Mouse (Mus musculus): ENCODE results near the gene Rnf220.
"Not testable (repeated sequence)": the region's sequence is repeated elsewhere in the genome, so short reads cannot be mapped to it uniquely, and the experiment has no call there.

The Rnf220 gene

GRCm38 (mm10) chr4:117267831-117268437, 228.9 kb downstream of the Rnf220 start:
- no peak for DNase-seq (ENCODE audit: low spot score)

DNA sequence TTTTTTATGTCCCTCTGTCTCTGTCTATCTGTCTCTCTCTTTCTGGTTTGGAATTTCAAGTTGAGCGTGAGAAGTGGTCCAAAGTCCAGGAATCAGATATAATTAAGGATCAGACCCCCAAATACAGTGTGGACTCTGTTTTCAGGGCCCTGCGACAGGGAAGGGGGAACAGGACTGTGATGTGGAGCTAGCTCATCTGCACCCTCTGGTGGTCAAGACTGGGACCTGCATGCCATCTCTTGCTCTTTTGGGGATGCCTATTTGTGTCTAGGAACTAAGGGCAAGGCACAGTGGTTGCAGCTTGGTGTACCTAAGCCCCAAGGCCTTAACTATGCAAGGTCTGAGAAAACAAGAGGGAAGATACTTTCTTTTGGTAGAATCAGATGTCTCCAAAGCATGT, 229.6 kb downstream of the Rnf220 start:
- DNase-seq (ENCODE audit: low spot score) = peak; percentile 74

DNA sequence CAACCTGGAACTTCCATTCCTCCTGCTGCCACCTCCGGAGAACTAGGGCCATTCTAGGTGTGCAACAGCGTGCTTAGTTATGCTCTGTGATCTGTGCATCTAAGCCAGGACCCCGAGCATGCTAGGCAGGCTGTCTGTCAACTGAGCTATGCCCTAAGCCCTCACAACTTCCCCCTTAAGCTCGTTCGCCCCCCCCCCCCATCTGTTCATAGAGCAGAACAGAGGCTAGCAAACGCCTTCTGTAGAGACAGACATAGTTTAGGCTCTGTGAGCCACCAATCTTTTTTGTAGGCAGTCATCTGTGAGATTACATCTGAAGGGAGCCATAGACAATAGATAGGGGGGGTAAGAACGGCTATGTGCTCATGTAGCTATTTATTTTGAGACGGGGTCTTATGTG, 233.9 kb downstream of the Rnf220 start:
- DNase-seq (ENCODE audit: low spot score) = no peak

GRCm38 (mm10) chr4:117262101-117262913, 234.5 kb downstream of the Rnf220 start:
- no peak for DNase-seq (ENCODE audit: low spot score)

- DNase-seq (ENCODE audit: low spot score) = no peak
Measured at GRCm38 (mm10) chr4:117261222-117261621, 235.6 kb downstream of the Rnf220 start.

- DNase-seq (ENCODE audit: low spot score) = not testable (repeated sequence)
Measured at GRCm38 (mm10) chr4:117259909-117260308, 236.9 kb downstream of the Rnf220 start.

DNA sequence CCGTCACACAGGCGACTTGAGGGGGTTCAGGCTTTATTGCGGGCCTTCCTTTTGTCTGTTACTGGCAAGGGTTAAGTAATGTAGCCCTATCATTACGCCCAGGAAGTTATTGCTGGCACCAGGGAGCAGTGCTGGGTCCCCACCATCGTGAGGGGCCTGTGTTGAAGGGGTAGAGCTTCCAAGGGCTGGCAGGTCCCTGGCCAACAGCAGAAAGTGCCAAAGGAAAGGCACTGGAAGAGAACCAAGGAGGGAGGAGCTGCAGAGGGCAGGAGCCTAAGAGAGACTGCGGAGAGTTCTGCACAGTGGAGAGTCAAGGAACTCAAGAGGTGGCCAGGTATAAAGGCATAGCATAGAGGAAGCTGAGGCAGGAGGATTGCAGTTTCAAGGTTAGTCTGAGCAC, 242.2 kb downstream of the Rnf220 start:
- no peak for DNase-seq (ENCODE audit: low spot score)

DNA sequence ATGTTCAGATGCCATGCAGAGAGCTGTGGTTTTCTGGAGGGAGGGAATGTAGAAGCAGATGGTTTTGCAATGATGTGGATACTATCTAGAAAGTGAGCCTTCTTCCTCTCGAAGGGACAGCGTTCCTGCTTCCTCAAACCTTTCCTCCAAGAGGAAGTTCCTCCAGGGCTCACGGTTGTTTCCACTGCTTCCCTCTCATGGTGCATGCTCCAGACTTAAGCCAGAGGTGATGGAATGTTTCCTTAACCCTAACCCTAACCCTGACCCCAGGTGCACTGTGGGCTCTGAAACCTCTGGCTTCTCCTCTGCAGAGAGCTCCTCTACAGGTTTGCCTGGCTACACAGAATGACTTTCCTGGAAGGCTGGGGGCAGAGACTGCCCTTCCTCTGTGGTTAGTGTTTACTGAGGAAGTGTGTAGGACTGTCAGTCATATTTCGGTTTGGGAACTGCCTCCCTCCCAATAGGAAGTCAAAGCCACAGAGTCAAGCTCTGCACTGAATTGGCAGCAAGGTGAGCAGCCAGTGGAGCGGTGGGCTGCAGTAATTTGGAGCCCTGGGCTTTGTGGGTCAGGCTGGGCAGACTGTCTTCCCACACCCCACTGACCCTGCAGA, 242.7 kb downstream of the Rnf220 start:
- no peak for DNase-seq (ENCODE audit: low spot score)

- no peak for DNase-seq (ENCODE audit: low spot score)
Measured at GRCm38 (mm10) chr4:117253218-117254016, 243.4 kb downstream of the Rnf220 start.

DNA sequence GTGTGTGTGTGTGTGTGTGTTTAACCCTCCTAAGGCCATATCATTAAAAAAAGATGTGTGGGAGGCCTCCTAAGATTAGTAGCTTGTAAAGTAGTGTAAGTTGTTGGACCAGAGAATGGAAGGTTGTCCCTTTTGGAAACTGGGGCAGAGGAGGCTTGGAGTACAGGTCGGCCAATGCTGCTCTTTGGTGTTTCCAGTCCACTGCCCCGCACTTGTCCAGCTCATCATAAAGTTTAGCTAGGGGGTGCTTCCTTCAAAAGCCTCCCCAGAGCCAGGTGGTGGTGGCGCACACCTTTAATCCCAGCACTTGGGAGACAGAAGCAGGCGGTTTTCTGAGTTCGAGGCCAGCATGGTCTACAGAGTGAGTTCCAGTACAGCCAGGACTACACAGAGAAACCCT, 244.1 kb downstream of the Rnf220 start:
- DNase-seq (ENCODE audit: low spot score) = no peak

DNA sequence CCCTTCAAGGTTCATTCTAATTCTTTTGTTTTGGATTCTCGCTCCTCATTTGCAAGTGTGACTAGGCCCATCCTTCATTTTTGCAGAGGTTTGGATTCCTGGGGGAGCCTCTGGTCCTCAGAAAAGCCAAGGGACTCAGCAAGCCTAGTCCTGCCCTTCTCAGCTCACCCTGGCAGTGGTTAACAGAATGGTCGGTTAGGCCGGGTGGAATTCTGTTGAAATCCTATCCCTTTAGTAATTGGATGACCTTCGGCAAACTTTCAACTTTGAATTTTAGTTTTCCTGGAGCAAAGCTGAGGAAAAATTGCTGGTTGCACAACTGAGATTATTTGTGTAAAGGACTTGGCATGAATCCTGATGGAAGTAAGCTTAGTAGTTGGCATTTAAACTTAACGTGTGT, 244.5 kb downstream of the Rnf220 start:
- DNase-seq (ENCODE audit: low spot score) = peak; percentile 34

- peak; percentile 92 for DNase-seq (ENCODE audit: low spot score)
Measured at GRCm38 (mm10) chr4:117251801-117252316, 245.0 kb downstream of the Rnf220 start, which contains the start of the genes Tmem53 and Armh1. Gene Tmem53 (plus strand): TSS chr4:117251951. Gene Armh1 (minus strand): TSS chr4:117252125.

DNA sequence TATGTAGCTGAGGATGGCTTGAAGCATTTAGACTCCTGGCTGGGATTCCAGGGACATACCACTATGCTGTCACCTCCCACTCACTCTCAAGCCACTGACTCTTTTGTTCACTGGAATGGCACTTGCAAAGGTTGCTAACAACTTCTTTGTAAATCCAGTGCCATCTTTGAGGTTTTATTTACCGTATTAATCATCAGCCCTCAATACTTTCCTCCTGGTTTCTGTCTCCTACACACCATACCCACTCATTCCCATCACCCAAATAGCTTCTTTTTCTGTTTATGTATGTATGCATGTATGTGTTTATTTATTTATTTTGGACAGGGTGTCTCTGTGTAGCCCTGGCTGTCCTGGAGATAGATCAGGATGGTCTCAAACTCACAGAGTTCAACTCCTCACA, 245.9 kb downstream of the Rnf220 start:
- DNase-seq (ENCODE audit: low spot score) = no peak

- no peak for DNase-seq (ENCODE audit: low spot score)
Measured at GRCm38 (mm10) chr4:117240867-117241266, 256.0 kb downstream of the Rnf220 start.

DNA sequence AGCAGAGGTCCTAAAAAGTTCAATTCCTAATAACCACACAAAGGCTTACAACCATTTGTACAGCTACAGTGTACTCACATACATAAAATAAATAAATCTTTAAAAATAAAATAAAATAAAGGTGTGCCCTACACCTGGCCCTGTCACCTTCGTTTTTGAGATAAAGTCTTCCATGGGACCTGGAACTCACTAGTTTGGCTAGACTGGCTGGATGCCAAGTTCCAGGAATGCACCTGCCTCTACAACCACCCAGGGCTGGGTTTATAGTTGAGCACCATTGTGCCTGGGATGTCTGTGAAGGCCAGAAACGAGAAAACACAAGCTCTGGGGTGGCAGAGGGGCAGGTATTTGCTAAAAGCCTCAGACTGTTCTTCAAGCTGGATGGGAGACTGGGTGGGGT, 257.7 kb downstream of the Rnf220 start:
- DNase-seq (ENCODE audit: low spot score) = no peak

GRCm38 (mm10) chr4:117235822-117236221, 261.0 kb downstream of the Rnf220 start:
- DNase-seq (ENCODE audit: low spot score) = no peak

DNA sequence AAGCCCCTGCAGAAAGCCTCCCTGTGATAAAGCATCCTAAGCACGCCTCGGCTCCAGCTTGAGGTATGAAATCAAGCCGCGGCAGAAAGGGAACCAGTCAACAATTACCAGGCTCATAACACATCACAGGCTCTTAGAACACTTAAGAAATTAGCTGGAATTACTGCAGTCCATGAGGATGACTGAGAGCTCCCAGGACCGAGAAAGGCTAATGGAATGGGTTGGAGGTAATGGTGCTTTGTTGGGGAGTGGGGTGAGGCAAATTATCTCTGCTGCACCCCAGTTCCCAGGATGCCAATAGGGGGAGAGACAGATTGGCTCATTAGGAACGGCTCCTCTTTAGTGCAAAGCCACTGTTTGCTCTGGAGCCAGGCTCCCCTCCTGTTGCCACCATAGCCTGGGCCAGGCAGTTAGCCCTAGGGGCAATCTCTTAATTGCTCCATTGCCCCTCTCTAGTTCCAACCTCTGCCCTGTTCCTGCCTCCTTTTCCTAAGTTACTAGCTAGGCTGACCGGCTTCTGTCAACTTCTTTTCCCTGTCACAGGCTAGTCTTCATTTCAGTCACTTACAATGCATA, 262.6 kb downstream of the Rnf220 start:
- no peak for DNase-seq (ENCODE audit: low spot score)

GRCm38 (mm10) chr4:117231208-117231607, 265.6 kb downstream of the Rnf220 start:
- DNase-seq (ENCODE audit: low spot score) = no peak

DNA sequence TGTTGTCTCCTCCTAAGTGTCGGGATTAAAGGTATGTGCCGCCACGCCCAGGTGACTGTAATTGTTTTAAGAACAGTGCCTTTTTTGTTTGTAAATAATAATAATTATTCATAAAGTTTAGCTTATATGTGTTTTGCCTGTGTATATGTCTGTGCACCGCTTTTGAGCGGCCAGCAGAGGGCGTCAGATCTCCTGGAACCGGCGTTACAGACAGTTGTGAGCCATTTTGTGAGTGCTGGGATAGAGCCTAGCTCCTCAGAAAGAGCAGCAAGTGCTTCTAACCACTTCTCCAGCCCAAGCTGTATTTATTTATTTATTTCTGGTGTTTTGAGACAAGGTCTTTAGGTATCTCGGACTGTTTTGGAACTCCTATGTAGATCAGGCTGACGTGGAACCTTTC, 266.5 kb downstream of the Rnf220 start:
- no peak for DNase-seq (ENCODE audit: low spot score)

DNA sequence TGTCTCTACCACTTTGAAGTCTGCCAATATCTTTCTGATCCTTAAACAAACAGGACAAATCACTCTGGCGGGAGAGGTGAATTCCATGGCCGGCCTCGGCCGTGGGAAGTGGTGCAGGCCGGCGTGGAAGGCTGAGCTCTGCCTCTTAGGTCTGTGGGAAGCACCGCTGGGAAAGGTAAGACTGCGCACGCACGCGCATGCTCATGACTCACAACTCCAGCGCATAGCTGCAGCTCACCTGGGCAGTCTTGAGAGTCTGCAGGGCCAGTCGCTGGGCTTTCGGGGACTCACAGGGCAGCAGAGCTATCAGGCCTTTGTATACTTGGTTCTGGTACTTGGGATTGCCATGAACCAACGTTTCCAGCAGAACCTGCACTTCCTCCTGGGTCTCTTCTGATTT, 267.3 kb downstream of the Rnf220 start:
- DNase-seq (ENCODE audit: low spot score) = peak; percentile 35

GRCm38 (mm10) chr4:117225250-117225649, 271.6 kb downstream of the Rnf220 start:
- no peak for DNase-seq (ENCODE audit: low spot score)

DNA sequence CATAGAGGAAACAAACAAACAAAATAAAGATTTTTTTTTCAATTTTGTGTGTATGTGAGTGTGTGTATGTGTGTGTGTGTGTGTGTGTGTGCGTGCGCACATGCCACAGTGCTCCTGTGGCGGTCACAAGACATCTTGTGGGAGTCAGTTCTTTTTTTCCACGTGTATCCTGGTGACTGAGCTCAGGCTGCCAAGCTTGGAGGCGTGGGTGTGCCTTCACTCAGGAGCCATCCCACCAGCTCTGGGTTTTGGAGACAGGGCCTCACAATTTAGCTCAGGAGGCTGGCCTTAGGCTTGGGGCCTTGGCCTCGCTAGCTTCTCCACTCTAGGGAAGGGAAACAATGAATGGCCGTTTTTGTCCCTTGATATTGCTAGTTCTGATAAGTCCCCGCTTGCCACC, 272.7 kb downstream of the Rnf220 start:
- DNase-seq (ENCODE audit: low spot score) = no peak

All from urinary bladder, postnatal 14 days (tissue).